Mouse (Mus musculus) small intestine, adult 2 months (tissue): Measurements from ENCODE around the gene Tmeff2.

Source experiments
- CTCF ChIP-seq: fragments of 200-500 bp; IDR thresholded peaks from 2 replicates; pipeline ENCODE4 v1.5.1; 2012; ENCODE audit warnings: low read depth, mild to moderate bottlenecking, control low read depth, inconsistent platforms, low read length, moderate library complexity, mixed read lengths; ENCODE audit not compliant: insufficient replicate concordance, insufficient read length; ENCODE audit errors: extremely low read depth
- POLR2A ChIP-seq: fragments of 200-500 bp; IDR thresholded peaks from 2 replicates; pipeline ENCODE4 v1.6.1; 2012; ENCODE audit warnings: low read depth, mild to moderate bottlenecking, control low read depth, inconsistent platforms, low read length, moderate library complexity

- TF ChIP-seq POLR2A: no peak
- TF ChIP-seq CTCF: no peak
Measured at GRCm38 (mm10) chr1:51141381-51141780, 240.9 kb downstream of the Tmeff2 start.
